Mouse (Mus musculus) T-helper 17 cell (primary cell): ENCODE data around the gene Rgs8.

ENCODE experiments used
- in situ Hi-C, 2 experiments: fragments of 300-600 bp; cut with MboI, MseI; formaldehyde crosslinking; loops; 1 replicate in 1 of 2; 2 replicates in 1 of 2; pipeline ENCODE4 v1.15.1; 2025; ENCODE audit warnings: high pct_unique_total_duplicates in 2 of 2

The Rgs8 gene

DNA sequence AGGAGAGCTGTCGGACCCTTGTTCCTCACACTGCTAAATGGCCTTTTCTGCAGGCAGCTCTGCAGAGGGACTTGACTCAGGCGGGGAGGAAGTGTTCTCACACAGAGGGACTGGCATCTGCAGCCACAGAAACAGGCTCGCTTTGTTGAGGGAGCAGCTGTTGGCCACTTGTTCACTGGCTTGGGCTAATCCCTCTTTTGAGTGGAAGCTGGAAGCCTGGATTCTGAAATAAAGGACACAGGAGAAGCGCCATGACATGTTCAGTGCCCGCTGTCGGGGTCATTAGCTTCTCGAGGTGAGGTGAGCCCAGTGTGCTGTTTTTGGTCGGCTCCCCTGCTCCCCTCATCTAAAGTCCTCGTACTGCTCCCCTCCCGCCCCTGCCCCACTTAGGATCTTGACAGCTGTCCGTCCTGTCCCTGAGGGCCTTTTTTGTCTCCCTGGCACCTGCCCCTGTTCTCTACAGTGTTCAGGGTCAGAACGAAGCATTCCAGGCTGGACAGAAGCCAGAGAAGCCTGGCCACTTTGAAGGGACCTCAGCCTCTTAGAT is 50.7 kb downstream of the Rgs8 start:
- in situ Hi-C loops, result loop anchor here in 1 of 2 experiments (5.0 to 10.0 kb wide), 2 partner anchors 34 to 569 kb away; no protein-coding TSS in a partner anchor

DNA sequence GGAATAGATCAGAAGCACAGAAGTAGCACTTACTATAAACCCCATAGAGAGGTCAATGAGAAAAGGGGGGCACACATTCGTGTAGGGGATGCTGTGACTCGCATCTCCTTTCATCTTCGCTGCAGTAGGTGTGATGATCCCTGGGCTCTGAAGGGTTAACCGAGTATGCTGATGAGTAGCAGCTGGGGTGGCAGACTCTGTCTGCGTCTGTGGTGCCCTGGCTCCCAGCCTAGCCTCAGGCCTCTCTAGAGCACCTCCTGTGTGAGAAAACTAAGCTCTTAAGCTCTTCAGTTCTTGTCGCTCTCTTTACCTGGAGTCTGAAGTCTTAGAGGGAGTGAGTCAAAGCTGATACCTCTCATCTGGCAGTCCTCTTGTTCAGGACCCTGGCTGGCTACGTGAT is 51.3 kb downstream of the Rgs8 start:
- in situ Hi-C loops, result loop anchor here in 1 of 2 experiments (5.0 to 10.0 kb wide), 2 partner anchors 33 to 569 kb away; no protein-coding TSS in a partner anchor

DNA sequence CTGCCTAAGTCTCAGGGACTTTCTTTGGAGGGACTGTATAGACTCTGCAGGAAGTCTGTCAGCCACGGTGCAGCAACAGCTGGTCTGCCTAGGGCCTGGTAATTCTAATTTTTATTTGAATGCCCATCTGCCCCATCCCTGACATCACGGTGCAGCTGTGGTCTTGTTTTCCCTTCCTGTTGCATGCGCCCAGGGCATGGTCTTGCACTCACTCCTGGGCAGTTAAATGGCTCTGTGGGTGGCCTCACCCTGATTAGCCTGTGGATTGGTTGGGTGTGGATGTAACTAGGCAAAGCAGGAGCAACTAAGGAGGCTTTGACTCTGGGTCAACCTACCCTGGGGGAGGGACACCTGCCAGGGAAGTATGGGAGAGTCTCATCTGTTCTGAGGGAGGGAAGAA is 52.2 kb downstream of the Rgs8 start:
- in situ Hi-C loops, result loop anchor here in 1 of 2 experiments (5.0 to 10.0 kb wide), 2 partner anchors 32 to 570 kb away; no protein-coding TSS in a partner anchor

DNA sequence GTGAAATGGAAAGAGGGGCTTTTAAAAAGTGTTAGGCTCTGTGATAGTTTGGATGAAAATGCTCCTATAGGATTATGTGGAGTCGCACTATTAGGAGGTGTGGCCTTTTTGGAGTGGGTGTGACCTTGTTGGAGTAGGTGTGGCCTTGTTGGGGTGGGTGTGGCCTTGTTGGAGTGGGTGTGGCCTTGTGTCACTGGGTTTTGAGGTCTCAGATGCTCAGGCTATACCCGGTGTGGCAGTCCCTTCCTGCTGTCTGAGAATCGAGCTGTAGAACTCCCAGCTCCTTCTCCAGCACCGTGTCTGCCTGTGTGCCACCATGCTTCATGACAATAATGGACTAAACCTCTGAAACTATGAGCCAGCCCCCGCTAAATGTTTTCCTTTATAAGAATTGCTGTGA is 55.8 kb downstream of the Rgs8 start:
- in situ Hi-C loops, result loop anchor here in 1 of 2 experiments (10.0 kb wide), 1 partner anchor 574 kb away; no protein-coding TSS in a partner anchor

DNA sequence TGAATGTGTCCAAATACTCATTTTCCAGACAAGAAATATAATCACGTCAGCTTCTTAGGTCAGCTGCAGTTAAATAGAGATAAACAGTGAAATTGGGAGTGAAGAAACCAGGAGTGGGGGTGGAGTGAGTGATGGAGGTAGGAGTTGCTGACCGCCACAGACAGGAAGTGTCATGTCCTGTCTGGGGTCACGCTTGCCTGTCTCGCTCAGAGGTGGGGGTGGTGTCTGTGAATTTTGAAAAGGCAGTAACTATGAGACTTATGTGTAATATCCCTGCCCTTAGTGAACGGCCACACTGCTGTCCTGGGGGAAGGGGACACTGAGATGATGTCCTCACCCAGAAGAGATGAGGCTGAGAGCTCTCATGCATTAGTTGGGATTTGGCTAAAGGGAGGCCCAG is 56.6 kb downstream of the Rgs8 start:
- in situ Hi-C loops, result loop anchor here in 1 of 2 experiments (10.0 kb wide), 1 partner anchor 575 kb away; no protein-coding TSS in a partner anchor

DNA sequence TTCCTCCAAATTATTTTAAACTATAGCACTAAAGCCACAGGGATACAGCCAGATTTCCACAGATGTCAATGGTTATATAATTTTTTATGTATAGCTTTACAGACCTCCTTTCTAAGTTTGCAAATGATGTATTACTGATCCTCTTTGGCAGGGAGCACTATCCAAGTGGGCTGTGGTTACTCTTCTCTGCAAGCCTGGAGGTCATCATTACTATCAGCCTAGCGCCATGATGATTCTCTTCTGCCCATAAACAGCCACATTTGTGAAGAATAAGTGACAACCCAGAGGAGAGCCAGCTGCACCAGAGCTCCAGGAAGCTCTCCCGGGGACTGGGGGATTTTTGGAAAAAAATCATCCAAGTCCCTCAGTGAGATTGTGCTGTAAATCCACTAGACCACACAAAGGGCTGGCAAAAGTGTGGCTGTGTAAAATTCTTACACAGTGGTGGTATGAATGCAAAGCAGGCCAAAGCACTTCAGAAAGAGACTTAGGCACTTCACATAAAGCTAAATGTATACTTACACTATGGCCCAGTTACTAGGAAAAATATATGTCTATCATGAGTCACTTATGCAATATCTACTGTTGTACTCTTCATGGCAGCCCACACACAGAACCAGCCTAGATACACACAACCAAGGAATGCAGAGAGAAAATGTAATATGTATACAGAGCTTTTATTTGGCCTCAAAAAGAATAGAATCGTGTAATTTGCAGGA is 58.9 kb downstream of the Rgs8 start:
- in situ Hi-C loops, result no loop called here

DNA sequence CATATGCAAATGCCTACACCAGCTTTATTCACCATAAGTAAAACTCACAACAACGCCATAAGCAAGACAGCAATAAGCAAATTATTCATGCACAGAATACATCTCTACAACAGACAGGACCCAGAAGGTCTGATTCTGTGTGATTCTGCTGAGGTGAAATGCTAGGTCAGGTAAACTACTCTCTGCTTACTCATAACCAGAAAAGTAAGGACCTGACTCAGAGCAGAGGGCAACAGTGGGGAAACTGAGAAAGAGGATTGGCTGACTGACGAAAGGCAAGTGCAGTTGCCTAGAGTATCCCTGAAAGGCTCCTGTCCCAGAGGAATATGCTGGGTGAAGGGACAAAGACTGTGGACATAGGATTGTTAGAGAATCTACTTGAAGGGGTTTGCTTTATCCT is 59.8 kb downstream of the Rgs8 start:
- in situ Hi-C loops, result no loop called here

DNA sequence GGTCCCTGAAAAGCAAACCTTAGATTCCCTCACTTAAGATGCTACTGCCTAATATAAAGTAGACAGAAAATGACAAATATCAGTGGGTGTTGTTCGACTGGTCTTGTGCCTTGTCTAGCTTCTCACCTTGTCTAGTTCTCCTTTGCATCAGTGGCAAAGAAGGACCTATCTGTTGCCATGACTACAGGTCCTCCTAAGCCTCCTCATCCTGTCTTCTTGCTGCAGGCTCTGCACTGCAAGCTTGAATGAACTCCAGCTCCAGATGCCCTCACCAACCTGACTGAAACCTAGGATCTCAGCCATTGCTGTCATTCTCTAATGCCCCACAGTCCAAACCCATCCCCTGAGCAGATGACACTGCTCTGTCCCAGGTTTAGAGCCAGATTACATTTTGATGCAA is 65.2 kb downstream of the Rgs8 start:
- in situ Hi-C loops, result no loop called here

DNA sequence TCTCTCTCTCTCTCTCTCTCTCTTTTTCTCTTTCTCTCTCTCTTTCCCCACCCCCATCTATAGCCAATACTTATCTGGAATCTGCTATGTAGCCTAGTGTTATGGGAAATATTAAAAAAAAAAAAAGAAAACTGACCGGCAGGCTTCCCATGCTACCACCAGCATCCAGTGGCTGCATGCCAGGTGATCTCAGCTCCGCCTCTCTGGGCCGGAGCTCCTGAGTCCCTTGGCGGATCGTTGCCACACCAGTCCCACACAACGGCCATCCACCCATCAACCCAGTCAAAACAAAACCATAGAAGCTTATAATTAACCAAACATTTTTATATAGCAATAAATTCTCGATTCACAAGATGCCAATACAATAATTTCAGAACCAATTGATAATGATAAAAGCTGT is 68.1 kb downstream of the Rgs8 start:
- in situ Hi-C loops, result no loop called here

DNA sequence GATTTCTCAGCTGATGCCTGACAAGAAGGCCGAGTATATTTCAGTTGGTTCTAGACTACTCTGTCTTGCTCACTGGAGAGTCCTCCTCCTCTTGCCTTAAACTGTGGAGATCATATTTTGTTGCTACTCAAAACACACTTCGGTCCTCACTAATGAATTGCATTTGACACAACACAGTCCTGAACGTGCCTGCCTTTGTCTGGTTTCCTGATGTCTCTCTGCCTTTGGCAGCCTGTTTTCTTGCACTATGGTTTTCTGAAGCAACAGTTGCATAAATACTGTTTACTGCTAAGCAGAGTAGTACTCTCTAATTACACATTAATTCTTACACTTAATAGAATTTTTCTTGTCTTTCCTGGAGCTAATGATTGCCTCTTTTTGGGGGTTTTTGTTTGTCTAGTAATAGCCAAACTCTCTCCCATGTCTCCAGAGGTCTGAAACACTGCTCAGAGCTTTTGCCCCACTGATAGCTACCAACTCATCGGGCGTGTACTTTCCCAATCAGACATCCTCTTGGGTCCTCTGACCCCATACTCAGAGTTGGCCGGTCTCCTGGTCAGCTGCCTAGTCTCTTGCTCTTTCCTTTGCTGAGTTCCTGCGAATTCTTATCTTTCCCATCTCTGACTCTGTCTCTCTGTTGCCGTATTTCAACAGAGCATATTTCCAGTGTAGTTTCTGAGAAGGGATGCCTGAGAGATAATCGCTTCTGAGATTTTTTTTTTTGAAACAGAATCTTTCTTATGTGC is 68.9 kb downstream of the Rgs8 start:
- in situ Hi-C loops, result no loop called here

DNA sequence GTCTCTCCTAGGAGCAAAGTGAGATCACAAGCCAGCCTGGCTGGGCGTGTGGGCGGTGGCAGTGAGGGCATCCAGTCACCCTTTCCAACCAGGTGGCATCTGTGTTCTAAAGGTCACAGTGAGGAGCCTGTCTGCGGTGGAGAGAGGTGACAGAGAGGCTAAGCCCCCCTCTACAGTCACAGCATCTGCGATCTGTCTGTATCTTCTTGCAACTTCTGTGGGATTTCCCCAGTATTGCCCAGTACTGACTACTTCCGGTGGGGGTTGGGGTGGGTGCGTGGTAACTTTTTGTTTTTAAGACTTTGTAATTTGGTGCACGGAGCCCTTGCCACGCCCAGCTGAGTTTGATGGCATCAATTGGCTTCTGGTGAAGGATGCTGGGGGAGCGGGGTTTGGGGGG is 70.6 kb downstream of the Rgs8 start:
- in situ Hi-C loops, result no loop called here

DNA sequence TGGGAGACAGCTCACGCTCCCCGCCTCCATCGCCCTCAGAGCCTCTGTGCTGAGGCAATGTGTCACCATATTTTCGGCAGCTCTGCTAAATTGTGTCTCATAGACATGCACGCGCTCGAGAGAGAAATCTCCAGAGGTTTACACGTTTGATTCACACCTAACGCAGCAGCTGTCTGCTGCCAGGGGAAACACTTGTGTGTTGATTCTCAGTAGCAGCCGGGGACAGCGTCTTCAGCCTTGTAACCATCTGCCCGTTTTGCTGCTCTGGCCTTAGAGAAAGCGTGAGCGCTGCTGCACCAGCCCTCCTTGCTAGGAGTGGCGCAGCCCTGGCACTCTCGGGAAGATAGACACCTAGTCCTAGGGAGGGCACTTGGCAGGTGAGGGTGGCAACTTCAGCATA is 73.8 kb downstream of the Rgs8 start:
- in situ Hi-C loops, result no loop called here

DNA sequence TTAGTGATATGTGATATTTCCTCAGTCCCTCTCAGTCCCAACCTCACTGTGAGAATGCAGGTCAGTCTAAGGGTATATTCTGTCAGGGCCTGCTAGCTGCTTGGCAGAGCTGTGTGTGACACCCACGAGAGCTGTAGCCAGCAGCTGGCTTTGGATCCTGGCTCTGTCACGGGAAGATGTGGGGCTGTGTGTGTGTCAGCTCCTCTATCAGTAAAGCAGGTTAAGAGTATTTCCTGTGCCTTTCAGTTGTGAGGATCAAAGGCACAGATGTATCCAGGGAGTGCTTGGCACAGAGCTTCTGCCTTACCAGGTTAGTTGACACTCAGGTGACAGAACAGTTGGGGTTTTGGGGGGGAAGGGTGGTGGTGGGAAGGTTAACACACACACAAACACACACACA is 77.0 kb downstream of the Rgs8 start:
- in situ Hi-C loops, result no loop called here

DNA sequence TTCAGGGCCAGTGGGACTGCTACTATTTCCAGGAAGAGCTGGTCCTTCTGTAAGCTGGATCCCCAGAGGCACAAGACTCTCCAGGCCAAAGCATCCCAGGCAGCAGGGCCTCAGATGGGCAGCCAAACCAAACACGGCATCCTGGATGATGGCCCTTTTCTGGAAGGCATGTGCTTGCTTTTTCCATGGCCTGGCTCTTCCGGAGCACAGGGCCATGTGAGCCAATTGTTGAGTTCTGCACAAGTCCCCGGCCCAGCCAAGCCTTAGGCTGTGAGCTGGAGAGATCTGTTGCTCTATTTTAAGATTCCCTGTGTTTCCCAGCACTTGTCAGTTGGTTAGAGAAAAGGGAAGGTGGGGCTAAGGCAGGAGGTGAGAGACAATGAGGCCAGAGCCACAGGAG is 77.8 kb downstream of the Rgs8 start:
- in situ Hi-C loops, result no loop called here

DNA sequence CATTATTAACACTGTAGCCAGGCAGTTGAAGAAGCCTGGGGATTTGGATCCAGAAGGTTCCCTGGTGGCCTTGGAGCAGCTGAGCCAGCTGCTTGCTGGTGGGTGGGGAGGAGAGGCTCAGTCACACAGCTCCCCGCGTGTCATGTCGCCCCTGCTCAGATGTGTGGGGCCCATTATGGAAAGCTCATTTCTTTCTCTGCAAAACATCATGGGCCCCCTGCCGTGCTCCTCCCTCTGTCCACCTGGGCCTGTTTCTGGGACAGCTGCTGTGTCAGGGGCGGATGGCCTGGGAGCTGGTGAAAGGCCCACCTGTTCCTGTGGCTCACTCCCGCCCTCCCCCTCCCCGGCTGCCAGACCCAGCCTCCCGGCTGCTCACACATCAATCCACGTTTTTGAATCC is 80.4 kb downstream of the Rgs8 start:
- in situ Hi-C loops, result no loop called here

DNA sequence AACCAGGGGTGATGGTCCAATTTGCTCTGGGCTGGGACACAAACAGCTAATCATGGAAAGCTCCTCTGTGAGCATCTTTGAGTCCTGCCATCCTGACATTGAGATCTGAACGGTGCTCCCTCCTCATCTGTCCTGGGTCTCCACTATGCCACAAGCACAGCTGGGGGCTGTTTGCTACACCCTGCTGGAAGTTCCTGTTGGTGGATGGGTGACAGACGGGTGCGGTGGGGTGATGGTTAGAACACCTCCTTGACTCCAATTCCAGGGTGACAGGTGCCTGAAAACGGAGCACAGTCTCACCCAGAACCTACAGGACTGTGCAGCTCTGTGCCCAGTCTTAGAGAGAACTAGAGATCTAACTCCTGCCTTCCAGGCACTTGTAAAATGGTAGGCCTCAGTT is 82.0 kb downstream of the Rgs8 start:
- in situ Hi-C loops, result loop anchor here (5.0 kb wide), 2 partner anchors 33 to 38 kb away; no protein-coding TSS in a partner anchor

DNA sequence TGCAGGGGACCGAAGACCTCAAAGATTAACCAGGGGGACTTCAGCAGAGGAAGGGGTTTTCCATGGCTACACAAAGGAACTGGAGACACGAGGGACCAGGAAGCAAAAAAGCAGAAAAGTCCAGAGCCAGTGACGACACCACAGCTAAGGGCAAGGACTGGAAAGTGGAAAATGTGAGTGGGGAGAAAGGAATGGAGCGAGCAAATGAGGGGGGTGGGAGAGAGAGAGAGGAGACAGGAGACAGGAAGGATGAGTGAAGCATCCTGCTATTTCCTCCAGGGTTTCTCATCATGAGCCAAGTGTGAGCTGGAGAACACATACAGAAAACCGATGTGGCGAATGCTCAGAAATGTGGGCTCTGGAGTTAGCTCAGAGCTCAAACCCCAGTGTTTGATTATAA is 83.3 kb downstream of the Rgs8 start:
- in situ Hi-C loops, result loop anchor here (5.0 kb wide), 2 partner anchors 34 to 39 kb away; no protein-coding TSS in a partner anchor

DNA sequence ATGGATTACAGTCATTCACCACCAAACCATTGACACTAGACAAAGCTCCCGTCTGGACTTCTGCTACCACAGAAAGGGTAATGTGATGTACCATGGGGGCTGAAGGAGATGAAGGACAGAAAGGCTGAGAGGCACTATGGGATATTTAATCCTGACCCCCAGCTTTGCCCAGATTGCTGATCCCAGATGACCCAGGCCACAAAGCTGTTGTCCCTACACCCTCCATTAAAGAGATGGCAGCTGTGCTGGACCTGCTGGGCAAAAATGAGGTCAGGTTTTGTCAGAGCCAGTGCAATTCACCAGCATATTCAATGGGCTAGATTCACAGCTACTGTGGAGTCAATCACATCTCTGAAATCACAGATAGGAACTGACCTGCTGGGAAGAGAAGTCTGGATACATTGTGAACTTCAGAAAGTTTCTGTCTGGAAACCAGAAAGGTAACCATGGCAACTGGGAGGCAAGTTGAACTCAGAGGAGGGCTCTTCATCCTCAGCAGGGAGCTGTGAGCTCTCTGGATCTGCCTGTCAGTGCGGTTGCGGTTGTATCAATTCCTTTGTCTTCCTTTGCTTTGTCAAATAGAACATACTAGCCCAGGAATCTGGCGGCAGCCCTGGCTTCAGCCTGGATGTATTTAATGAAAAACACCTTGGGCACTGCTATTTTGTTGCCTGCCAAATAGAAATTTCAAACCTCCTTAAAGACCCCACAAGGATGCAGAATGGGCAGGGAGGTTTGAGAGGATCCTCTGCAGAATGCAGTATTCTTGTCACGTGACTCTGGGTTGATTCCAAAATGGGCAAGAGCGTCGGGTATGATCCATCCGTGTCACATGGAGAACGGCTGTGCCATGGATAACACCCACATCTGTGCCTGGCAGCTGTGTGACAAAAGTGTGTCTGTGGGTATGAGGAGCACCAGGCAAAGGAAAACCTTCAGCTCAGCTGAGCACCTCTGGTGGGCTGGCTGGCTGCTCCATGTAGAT is 84.6 kb downstream of the Rgs8 start:
- in situ Hi-C loops, result loop anchor here (5.0 kb wide), 2 partner anchors 35 to 40 kb away; no protein-coding TSS in a partner anchor

DNA sequence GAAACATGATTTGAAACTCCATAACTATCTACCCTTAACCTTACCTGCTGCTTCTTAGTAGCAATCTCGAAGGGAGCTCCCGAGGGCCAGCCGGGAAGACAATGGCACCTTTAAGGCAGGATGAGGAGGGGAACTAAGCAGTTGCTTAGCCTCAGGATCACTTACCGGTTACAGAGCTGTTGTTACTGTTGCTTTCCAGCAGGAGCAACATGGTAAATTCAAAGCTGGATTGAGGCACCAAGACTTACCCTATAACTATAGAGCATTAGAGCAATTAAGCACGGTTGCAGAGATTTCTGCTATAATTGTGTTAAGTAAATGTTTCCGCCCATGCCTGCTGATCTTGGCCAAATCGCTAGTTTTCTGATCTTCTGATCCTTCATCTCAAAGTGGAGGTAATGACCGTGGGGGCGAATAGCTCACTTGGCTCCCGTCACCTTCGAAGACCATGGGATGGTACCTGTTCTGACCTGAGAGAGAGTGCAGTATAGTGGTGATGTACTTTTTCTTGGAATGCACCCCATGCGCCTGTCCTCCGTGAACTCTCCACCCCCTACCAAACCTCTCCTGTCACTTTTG is 86.7 kb downstream of the Rgs8 start:
- in situ Hi-C loops, result loop anchor here (5.0 kb wide), 2 partner anchors 37 to 42 kb away; no protein-coding TSS in a partner anchor

DNA sequence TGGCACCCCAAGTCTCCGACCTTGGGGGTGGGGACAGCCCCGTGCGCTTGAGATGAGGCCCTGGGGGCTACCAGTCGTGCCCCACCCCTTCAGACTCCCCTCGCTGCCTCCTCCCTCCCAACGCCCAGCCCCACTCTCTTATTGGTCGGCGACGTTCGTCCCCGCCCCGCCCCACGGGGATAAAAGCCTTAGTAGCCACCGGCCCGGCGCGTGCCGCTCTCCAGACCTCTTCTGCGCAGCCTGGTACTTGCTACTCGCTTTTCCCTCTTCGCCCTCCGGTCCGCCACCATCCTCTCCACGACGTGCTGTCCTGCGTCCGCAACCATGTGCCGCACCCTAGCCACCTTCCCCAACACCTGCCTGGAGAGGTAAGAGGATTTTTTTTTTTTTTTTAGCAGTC is 87.3 kb downstream of the Rgs8 start, which contains the start of gene Rgs16:
TSS of gene Rgs16 (plus strand) at position 205 of the 400 bp plus-strand sequence.
- in situ Hi-C loops, result no loop called here
